Mouse (Mus musculus): ENCODE measurements around the gene Hoxa4. TPM values are rescaled to one million over a fixed set of nuclear protein-coding genes. Genes with fewer than 3 reads are reported as not detected.

Hoxa4 gene
- polyA plus RNA-seq, 1 experiment: 0.44 TPM

- H3K4me1 ChIP-seq: peaks cover 73% of the 10 kb centered on the region
- no peak for TF ChIP-seq FLI1 (IDR thresholded peaks at IDR 0.05; ENCODE audit: low read length)
- TF ChIP-seq GATA1 (IDR thresholded peaks at IDR 0.05; ENCODE audit: borderline replicate concordance, low read length): no peak
- no peaks in the 10 kb centered on the region for H3K36me3 ChIP-seq (replicated peaks; ENCODE audit: low read length)
- no peaks in the 10 kb centered on the region for H3K9me3 ChIP-seq
- H3K27me3 ChIP-seq (replicated peaks): peaks cover 95% of the 10 kb centered on the region
- H3K4me3 ChIP-seq (replicated peaks): peak overlapping the region; percentile 38
Observed at GRCm38 (mm10) chr6:52222729-52223128, 31.2 kb upstream of the Hoxa4 start.

DNA sequence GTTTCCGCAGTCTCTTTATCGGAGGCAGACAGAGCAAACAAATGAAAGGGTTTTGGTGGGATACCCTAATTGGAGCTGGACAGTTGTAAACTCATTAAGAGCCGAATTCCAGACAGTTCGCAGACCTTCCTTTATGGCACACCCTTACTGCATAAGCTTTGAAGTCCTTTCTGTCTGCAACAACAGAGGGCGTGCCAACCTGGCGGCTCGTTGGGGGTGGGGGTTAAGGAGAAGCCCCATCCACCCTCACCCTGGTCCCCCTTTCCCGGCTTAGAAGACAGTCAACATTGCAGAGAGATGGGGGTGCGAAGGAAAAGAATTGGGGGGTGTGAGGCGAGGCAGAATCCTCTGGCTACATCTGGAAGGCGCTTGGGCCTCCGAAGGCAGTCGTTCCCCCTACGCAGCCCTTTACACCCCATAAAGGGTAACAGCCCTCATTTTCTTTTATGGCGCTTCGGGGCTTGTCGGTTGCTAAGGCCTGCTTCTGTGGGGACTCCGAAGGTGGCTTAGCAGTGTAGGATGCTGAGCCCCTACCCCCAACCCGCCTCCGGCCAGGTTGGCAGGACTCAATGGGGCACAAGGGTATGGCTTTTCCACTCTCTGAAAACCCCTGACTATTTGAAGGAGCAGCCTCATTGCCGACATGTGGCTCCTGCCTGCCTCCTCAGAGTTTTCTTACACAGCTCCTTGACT lies 30.6 kb upstream of the Hoxa4 start:
- no peak for TF ChIP-seq FLI1 (IDR thresholded peaks at IDR 0.05; ENCODE audit: low read length)
- no peak for TF ChIP-seq GATA1 (IDR thresholded peaks at IDR 0.05; ENCODE audit: borderline replicate concordance, low read length)
- H3K4me1 ChIP-seq: peaks cover 78% of the 10 kb centered on the region
- H3K27me3 ChIP-seq (replicated peaks): peaks cover 95% of the 10 kb centered on the region
- H3K4me3 ChIP-seq (replicated peaks): peak overlapping the region; percentile 94
- no peaks in the 10 kb centered on the region for H3K9me3 ChIP-seq
- H3K36me3 ChIP-seq (replicated peaks; ENCODE audit: low read length): no peaks in the 10 kb centered on the region

- peak within 1 kb of the TSS; percentile 94 for H3K4me3 ChIP-seq (replicated peaks)
- TF ChIP-seq FLI1 (IDR thresholded peaks at IDR 0.05; ENCODE audit: low read length) (no peak), GATA1 (IDR thresholded peaks at IDR 0.05; ENCODE audit: borderline replicate concordance, low read length) (no peak)
- no peaks in the 10 kb centered on the region for H3K36me3 ChIP-seq (replicated peaks; ENCODE audit: low read length)
- peaks cover 84% of the 10 kb centered on the region for H3K4me1 ChIP-seq
- peaks cover 95% of the 10 kb centered on the region for H3K27me3 ChIP-seq (replicated peaks)
- H3K9me3 ChIP-seq: no peaks in the 10 kb centered on the region
Observed at GRCm38 (mm10) chr6:52221337-52221992, 29.9 kb upstream of the Hoxa4 start, which contains the start of gene Hoxa7. Gene Hoxa7, minus strand, starts transcription at chr6:52221854.

DNA sequence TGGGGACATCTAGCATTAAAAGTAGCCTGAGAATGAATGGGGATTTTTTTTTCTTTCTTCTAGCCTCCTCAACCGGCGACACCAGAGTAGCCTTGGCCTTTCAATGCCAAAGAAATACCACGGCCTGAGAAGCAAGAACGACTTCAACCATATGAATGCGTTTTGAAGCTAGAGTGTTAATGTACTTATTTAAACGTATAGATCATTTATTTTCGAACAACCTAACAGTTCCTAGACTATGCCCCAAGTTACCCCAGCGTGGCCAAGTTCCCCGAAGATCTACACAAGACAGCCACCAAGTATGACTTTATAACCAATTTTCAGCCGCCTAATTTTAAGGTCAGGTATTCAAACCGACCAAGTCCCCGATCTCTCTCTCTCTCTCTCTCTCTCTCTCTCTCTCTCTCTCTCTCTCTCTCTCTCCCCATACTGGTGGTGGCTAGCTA lies 29.3 kb upstream of the Hoxa4 start:
- peaks cover 95% of the 10 kb centered on the region for H3K27me3 ChIP-seq (replicated peaks)
- peak overlapping the region; percentile 94 for H3K4me3 ChIP-seq (replicated peaks)
- no peaks in the 10 kb centered on the region for H3K36me3 ChIP-seq (replicated peaks; ENCODE audit: low read length)
- peaks cover 84% of the 10 kb centered on the region for H3K4me1 ChIP-seq
- H3K9me3 ChIP-seq: no peaks in the 10 kb centered on the region
- TF ChIP-seq GATA1 (IDR thresholded peaks at IDR 0.05; ENCODE audit: borderline replicate concordance, low read length): no peak

DNA sequence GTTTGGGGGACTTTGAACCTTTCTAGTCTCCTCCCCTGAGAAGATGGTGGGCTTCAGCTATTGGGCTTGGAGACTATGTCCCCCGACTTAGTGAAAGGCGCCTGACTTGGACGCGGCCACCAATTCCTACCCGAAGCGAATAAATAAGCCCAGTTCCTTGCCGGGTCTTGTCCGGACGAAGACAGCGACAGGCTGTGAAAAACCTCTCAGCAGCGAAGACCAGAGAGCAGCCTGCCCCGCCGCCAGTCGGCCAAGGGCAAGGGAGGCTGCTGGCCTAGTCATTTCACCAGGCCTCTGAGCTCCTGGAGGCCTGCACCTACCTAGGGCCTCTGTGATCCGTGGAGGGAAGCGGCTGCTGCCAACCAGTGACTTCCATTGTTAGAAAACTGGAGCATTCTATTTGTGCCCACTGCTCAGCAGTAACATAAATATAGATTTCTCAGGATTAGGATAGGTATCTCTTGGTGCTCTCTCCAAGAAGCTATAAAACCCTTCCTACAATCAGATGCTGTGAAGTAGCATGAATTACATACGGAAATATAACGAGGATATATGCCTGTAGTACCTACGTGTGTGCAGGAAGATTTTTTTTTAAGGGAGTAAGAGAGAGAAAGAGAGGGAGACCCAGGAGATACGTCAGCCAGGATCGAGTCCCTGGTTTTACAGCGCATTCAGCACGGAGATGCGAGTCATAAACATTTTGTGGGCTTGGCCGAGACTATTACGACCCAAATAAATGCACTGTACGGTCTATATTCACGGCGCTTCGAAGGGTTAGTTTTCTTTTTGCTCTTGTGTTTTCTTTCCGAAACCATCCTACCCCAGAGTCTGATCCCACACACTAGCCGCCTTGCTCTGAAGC lies 28.7 kb upstream of the Hoxa4 start:
- peak overlapping the region; percentile 94 for H3K4me3 ChIP-seq (replicated peaks)
- H3K36me3 ChIP-seq (replicated peaks; ENCODE audit: low read length): no peaks in the 10 kb centered on the region
- H3K27me3 ChIP-seq (replicated peaks): peaks cover 94% of the 10 kb centered on the region
- TF ChIP-seq FLI1 (IDR thresholded peaks at IDR 0.05; ENCODE audit: low read length) (no peak), GATA1 (IDR thresholded peaks at IDR 0.05; ENCODE audit: borderline replicate concordance, low read length) (no peak)
- H3K4me1 ChIP-seq: peaks cover 82% of the 10 kb centered on the region
- H3K9me3 ChIP-seq: no peaks in the 10 kb centered on the region

DNA sequence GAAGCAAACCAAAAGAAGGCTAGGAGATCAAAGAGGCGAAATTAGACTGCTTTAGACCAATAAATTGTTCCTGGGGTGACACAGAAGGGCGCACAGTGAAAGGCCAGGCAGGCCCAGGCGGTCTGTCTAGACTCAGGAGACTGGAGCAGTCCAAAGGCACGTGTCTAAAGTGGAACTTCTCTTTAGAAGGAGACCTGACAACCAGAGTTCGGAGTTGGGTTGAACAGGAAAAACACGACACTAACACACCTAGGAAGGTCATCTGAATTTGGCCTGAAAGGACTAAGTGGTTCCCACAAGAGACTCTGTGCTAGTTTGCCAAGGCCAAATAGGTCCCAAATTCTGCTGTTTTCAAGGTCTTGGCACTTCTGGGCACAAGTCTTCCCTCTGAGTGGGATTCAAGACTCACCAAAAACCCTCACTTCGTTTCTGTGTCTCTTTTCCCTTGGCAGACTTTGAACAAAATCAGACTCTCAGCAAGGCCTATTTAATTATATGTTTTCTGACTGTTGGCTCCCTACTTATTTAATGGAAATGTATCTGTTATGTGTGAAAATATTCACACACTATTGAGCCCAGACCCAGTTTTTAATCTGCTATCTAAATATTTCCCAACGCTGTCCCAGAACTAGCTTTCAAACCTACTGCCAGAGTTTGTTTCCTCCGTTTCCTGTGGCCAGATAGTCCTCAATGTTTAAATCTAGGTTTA lies 27.8 kb upstream of the Hoxa4 start:
- TF ChIP-seq FLI1 (IDR thresholded peaks at IDR 0.05; ENCODE audit: low read length) (no peak), GATA1 (IDR thresholded peaks at IDR 0.05; ENCODE audit: borderline replicate concordance, low read length) (no peak)
- Histone ChIP-seq H3K27me3 (replicated peaks) (peaks cover 94% of the 10 kb centered on the region), H3K36me3 (replicated peaks; ENCODE audit: low read length) (no peaks in the 10 kb centered on the region)

GRCm38 (mm10) chr6:52218643-52219215 lies 27.2 kb upstream of the Hoxa4 start:
- TF ChIP-seq FLI1 (IDR thresholded peaks at IDR 0.05; ENCODE audit: low read length) (no peak), GATA1 (IDR thresholded peaks at IDR 0.05; ENCODE audit: borderline replicate concordance, low read length) (no peak)
- Histone ChIP-seq H3K9me3 (no peaks in the 10 kb centered on the region), H3K4me3 (replicated peaks) (no peak overlapping the region), H3K27me3 (replicated peaks) (peaks cover 95% of the 10 kb centered on the region), H3K4me1 (peaks cover 68% of the 10 kb centered on the region), H3K36me3 (replicated peaks; ENCODE audit: low read length) (no peaks in the 10 kb centered on the region)

More for the DNA sequence above, 27.8 kb upstream of the Hoxa4 start:
- H3K4me3 ChIP-seq (replicated peaks): peak overlapping the region; percentile 94
- H3K4me1 ChIP-seq: peaks cover 73% of the 10 kb centered on the region
- H3K9me3 ChIP-seq: no peaks in the 10 kb centered on the region

GRCm38 (mm10) chr6:52217895-52218642 lies 26.5 kb upstream of the Hoxa4 start:
- Histone ChIP-seq H3K9me3 (no peaks in the 10 kb centered on the region), H3K4me1 (peaks cover 75% of the 10 kb centered on the region), H3K27me3 (replicated peaks) (peaks cover 98% of the 10 kb centered on the region), H3K4me3 (replicated peaks) (peak overlapping the region; percentile 89), H3K36me3 (replicated peaks; ENCODE audit: low read length) (no peaks in the 10 kb centered on the region)
- no peak for TF ChIP-seq GATA1 (IDR thresholded peaks at IDR 0.05; ENCODE audit: borderline replicate concordance, low read length)
- no peak for TF ChIP-seq FLI1 (IDR thresholded peaks at IDR 0.05; ENCODE audit: low read length)
